Mouse (Mus musculus): ENCODE measurements around the gene Rhox3f.
"Not testable (repeated sequence)": the region's sequence is repeated elsewhere in the genome, so short reads cannot be mapped to it uniquely, and the experiment has no call there.

Gene Rhox3f

GRCm38 (mm10) chrX:37580692-37581091 lies at the start of gene Rhox3f:
Gene Rhox3f, plus strand, starts transcription at chrX:37580992.
- DNase-seq (ENCODE audit: low spot score in 2 of 2), result not testable (repeated sequence)

GRCm38 (mm10) chrX:37541719-37542118 lies 39.1 kb upstream of the Rhox3f start, which contains the start of gene Rhox3e:
Gene Rhox3e, plus strand, starts transcription at chrX:37542019.
- DNase-seq (ENCODE audit: low spot score in 2 of 2), result not testable (repeated sequence)

- not testable (repeated sequence) for DNase-seq (ENCODE audit: low spot score in 2 of 2)
Observed at GRCm38 (mm10) chrX:37557112-37557511, 23.7 kb upstream of the Rhox3f start, which contains the start of gene Rhox4e. Gene Rhox4e, plus strand, starts transcription at chrX:37557412.

- DNase-seq (ENCODE audit: low spot score in 2 of 2), result not testable (repeated sequence)
Observed at GRCm38 (mm10) chrX:37571105-37571504, 9.7 kb upstream of the Rhox3f start, which contains the start of gene Rhox2f. Gene Rhox2f, plus strand, starts transcription at chrX:37571405.

- DNase-seq (ENCODE audit: low spot score in 2 of 2), result not testable (repeated sequence)
Observed at GRCm38 (mm10) chrX:37572638-37573037, 8.2 kb upstream of the Rhox3f start.

GRCm38 (mm10) chrX:37607604-37608003 lies 26.8 kb downstream of the Rhox3f start, which contains the start of gene Rhox4f:
Gene Rhox4f, minus strand, starts transcription at chrX:37607704.
- not testable (repeated sequence) for DNase-seq (ENCODE audit: low spot score in 2 of 2)

GRCm38 (mm10) chrX:37628512-37628911 lies 47.7 kb downstream of the Rhox3f start, which contains the start of gene Rhox3g:
Gene Rhox3g, minus strand, starts transcription at chrX:37628612.
- DNase-seq (ENCODE audit: low spot score in 2 of 2), result not testable (repeated sequence)

Measured in right cerebral cortex, adult 2 months (tissue).